Mouse (Mus musculus) embryonic facial prominence, embryonic 14.5 days (tissue): Measurements from ENCODE around the gene Garnl3. TPM values are rescaled to one million over a fixed set of nuclear protein-coding genes. Genes with fewer than 3 reads are reported as not detected.

Experiments used
- ATAC-seq: fragments of 200-750 bp; cut with Nextera tagmentation; 2 replicates; pipeline ENCODE4 v1.8.0; 2017; ENCODE audit warnings: low read depth, moderate number of reproducible peaks, moderate TSS enrichment
- DNase-seq: peaks from one replicate; pipeline ENCODE4 v3.0.0-alpha.2; 2015; ENCODE audit warnings: low spot score
- H3K27ac ChIP-seq: fragments of 300-500 bp; sonication (generic); replicated peaks from 2 replicates; pipeline ENCODE4 v1.5.1; 2014; ENCODE audit warnings: low read depth, mild to moderate bottlenecking, low read length, moderate library complexity
- H3K27me3 ChIP-seq: fragments of 300-500 bp; sonication (generic); replicated peaks from 2 replicates; pipeline ENCODE4 v1.6.1; 2014; ENCODE audit warnings: low read length; ENCODE audit not compliant: control insufficient read depth, insufficient read depth
- H3K36me3 ChIP-seq: fragments of 300-500 bp; sonication (generic); 2 replicates; pipeline ENCODE4 v1.6.1; 2014; ENCODE audit warnings: low read length, mixed read lengths; ENCODE audit not compliant: control insufficient read depth, insufficient read depth
- H3K4me1 ChIP-seq: fragments of 300-500 bp; sonication (generic); 2 replicates; pipeline ENCODE4 v1.6.1; 2014; ENCODE audit warnings: antibody characterized with exemption, low read length; ENCODE audit not compliant: control insufficient read depth, insufficient read depth
- H3K4me2 ChIP-seq: fragments of 300-500 bp; sonication (generic); 2 replicates; pipeline ENCODE4 v1.6.1; 2014; ENCODE audit warnings: low read depth, mild to moderate bottlenecking, low read length, moderate library complexity, mixed read lengths
- H3K4me3 ChIP-seq: fragments of 300-500 bp; sonication (generic); 2 replicates; pipeline ENCODE4 v1.5.1; 2014; ENCODE audit warnings: low read depth, mild to moderate bottlenecking, low read length
- H3K9ac ChIP-seq: fragments of 300-500 bp; sonication (generic); 2 replicates; pipeline ENCODE4 v1.6.1; 2014; ENCODE audit warnings: low read depth, mild to moderate bottlenecking, low read length, moderate library complexity, mixed read lengths
- H3K9me3 ChIP-seq: fragments of 300-500 bp; sonication (generic); 2 replicates; pipeline ENCODE4 v1.6.1; 2016; ENCODE audit warnings: low read length; ENCODE audit not compliant: control insufficient read depth
- WGBS: fragments of 180-500 bp; shearing (Covaris S2); extraction: QIAGEN DNeasy Blood & Tissue Kit; methylation state at CpG from one replicate; pipeline ENCODE4 v1.1.7; 2014; 5-methylcytosine and 5-hydroxymethylcytosine counted together
- polyA plus RNA-seq: library from polyadenylated mRNA; unstranded; fragments of >200 nt; fragmentation: Nextera tagmentation; extraction: Ambion mirVana; gene quantifications from 2 replicates; pipeline ENCODE4 v1.2.1, GENCODE M21; 2014

Gene Garnl3
- polyA plus RNA-seq, 1 experiment from 2014 or later = 12.4 TPM

DNA sequence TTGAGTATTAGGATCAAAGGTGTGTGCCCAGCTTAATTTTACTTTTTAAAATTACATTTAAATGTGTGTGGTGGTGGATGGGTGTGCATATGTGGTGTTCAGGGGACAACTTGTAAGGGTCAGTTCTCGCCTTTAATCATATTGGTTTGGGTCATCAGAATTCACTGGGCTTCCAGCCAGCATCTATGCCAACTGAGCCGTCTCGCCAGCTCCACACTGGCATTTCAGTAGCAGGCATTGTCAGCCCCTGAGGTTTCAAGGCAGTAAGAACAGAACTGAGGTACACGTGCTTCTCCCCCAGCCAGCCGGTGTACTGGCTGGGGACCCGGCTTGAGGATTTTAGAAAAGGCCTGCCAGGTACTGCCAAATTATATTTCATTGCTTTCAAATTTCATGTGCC is 134.4 kb downstream of the Garnl3 start:
- H3K9ac ChIP-seq = no peak overlapping the region
- no peaks in the 10 kb centered on the region for H3K4me1 ChIP-seq
- H3K27ac ChIP-seq = no peak overlapping the region
- no peaks in the 10 kb centered on the region for H3K9me3 ChIP-seq
- no peak for ATAC-seq
- 74% methylated on average over 6 of the region's 6 CpGs for WGBS
- DNase-seq = no peak
- H3K4me3 ChIP-seq = no peak overlapping the region
- no peaks in the 10 kb centered on the region for H3K27me3 ChIP-seq
- H3K36me3 ChIP-seq = no peaks in the 10 kb centered on the region
- H3K4me2 ChIP-seq = no peak overlapping the region

DNA sequence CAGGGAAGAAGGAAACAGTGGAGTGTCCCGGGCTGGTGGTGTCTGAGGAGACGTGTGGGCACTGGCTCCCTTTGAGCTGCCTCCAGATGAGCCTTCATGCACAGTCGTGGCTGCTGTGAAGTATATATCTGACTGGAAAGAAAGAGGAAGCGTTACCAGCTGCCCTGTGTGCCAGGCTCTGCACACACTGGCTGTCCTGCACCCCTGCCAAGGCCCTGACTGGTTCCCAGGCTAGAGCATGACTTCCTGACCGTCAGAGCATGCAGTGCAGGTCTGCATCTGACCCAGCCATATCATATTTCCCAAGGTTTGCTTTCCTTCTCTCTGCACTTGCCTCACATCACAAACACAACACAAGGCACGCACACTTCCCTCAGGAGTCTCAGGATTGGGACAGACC is 139.3 kb downstream of the Garnl3 start:
- H3K27me3 ChIP-seq = no peaks in the 10 kb centered on the region
- no peak overlapping the region for H3K9ac ChIP-seq
- no peaks in the 10 kb centered on the region for H3K9me3 ChIP-seq
- ATAC-seq (no peak), DNase-seq (no peak)
- H3K4me2 ChIP-seq = no peak overlapping the region
- WGBS = 42% methylated on average over 6 of the region's 6 CpGs
- H3K4me3 ChIP-seq = no peak overlapping the region
- no peak overlapping the region for H3K27ac ChIP-seq
- H3K4me1 ChIP-seq = no peaks in the 10 kb centered on the region
- no peaks in the 10 kb centered on the region for H3K36me3 ChIP-seq

DNA sequence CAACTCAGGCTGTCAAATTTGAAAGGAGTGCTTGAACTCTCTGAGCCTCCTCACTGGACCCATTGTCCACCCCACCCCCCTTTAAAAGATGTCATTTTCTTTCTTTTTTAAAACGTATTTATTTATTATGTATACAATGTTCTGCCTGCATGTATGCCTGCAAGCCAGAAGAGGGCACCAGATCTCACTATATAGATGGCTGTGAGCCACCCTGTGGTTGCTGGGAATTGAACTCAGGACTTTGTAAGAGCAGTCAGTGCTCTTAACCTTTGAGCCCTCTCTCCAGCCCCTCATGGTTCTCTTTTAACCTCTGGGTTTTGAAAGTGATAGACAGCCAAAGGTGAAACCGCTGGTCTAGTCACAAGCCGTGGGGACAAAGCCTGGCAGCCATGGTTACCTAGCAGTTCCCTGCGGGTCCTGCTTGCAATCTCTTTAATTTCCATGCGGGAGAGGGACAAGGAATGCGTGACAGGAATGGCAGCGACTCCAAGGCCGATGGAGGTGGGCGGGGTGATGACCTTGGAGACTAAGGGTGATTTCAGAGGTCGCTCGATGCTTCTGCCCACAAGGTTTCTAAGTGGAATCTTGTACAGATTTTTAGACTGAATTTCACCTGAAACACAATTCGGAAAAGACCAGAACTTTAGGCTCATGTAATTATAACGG is 141.2 kb downstream of the Garnl3 start:
- ATAC-seq (no peak), DNase-seq (no peak)
- Histone ChIP-seq H3K4me1 (no peaks in the 10 kb centered on the region), H3K4me2 (no peak overlapping the region), H3K4me3 (no peak overlapping the region), H3K27me3 (no peaks in the 10 kb centered on the region), H3K27ac (no peak overlapping the region), H3K9me3 (no peaks in the 10 kb centered on the region), H3K9ac (no peak overlapping the region), H3K36me3 (no peaks in the 10 kb centered on the region)
- WGBS = 63% methylated on average over 13 of the region's 13 CpGs

GRCm38 (mm10) chr2:32989376-32989775 is 142.1 kb downstream of the Garnl3 start:
- ATAC-seq (no peak), DNase-seq (no peak)
- no peak overlapping the region for H3K4me3 ChIP-seq
- H3K9me3 ChIP-seq = no peaks in the 10 kb centered on the region
- no peaks in the 10 kb centered on the region for H3K27me3 ChIP-seq
- H3K4me1 ChIP-seq = no peaks in the 10 kb centered on the region
- no peak overlapping the region for H3K4me2 ChIP-seq
- H3K36me3 ChIP-seq = no peaks in the 10 kb centered on the region
- 72% methylated on average over 3 of the region's 3 CpGs for WGBS
- no peak overlapping the region for H3K27ac ChIP-seq
- no peak overlapping the region for H3K9ac ChIP-seq

GRCm38 (mm10) chr2:32985844-32986243 is 145.6 kb downstream of the Garnl3 start:
- Histone ChIP-seq H3K4me1 (peaks cover 9% of the 10 kb centered on the region), H3K27ac (no peak overlapping the region), H3K4me2 (no peak overlapping the region), H3K4me3 (no peak overlapping the region), H3K9me3 (no peaks in the 10 kb centered on the region), H3K36me3 (no peaks in the 10 kb centered on the region), H3K27me3 (no peaks in the 10 kb centered on the region), H3K9ac (no peak overlapping the region)
- 76% methylated on average over 8 of the region's 8 CpGs for WGBS
- DNase-seq (no peak), ATAC-seq (no peak)

DNA sequence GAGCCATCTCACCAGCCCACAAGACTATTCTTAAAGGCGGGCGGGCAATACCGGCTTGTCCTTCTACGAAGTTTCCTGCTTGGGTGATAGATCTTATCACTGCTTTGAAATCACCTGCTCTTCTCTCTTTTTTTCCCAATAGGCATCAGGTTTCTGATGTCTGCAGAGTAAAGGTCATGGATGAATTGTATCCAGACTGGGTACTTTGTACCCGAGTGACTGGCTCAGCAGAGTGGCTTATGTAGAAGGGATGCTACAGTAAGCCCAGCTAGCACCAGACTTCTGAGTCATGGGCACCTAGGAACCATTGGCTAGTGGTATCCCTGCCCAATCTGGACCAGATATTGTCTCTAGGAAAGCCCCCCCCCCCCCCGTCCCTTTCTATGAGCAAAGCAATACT is 147.8 kb downstream of the Garnl3 start:
- no peaks in the 10 kb centered on the region for H3K27me3 ChIP-seq
- H3K9ac ChIP-seq = no peak overlapping the region
- no peak overlapping the region for H3K4me2 ChIP-seq
- no peak for DNase-seq
- no peaks in the 10 kb centered on the region for H3K9me3 ChIP-seq
- WGBS = 51% methylated on average over 6 of the region's 6 CpGs
- no peaks in the 10 kb centered on the region for H3K36me3 ChIP-seq
- H3K4me1 ChIP-seq = peaks cover 11% of the 10 kb centered on the region
- no peak for ATAC-seq
- no peak overlapping the region for H3K27ac ChIP-seq
- H3K4me3 ChIP-seq = no peak overlapping the region

- ATAC-seq (no peak), DNase-seq (no peak)
- Histone ChIP-seq H3K36me3 (no peaks in the 10 kb centered on the region), H3K4me2 (peak overlapping the region; percentile 98), H3K4me1 (peaks cover 11% of the 10 kb centered on the region), H3K27me3 (no peaks in the 10 kb centered on the region), H3K9me3 (no peaks in the 10 kb centered on the region), H3K9ac (peak overlapping the region; percentile 79; the same call in 1 of the 2 replicates), H3K27ac (no peak overlapping the region), H3K4me3 (peak overlapping the region; percentile 73)
- 6% methylated on average over 4 of the region's 4 CpGs for WGBS
These were observed 148.8 kb downstream of the Garnl3 start for GRCm38 (mm10) chr2:32982700-32983099.

- peak; percentile 97 for DNase-seq
- Histone ChIP-seq H3K9ac (peak within 1 kb of the TSS; percentile 79), H3K36me3 (no peaks in the 10 kb centered on the region), H3K4me1 (peaks cover 11% of the 10 kb centered on the region), H3K9me3 (no peaks in the 10 kb centered on the region), H3K27me3 (no peaks in the 10 kb centered on the region), H3K4me3 (peak within 1 kb of the TSS; percentile 73), H3K4me2 (peak within 1 kb of the TSS; percentile 98), H3K27ac (peak within 1 kb of the TSS; percentile 39; the same call in 1 of the 2 replicates)
- WGBS = 0% methylated on average over 26 of the region's 50 CpGs
- ATAC-seq = peak; percentile 99
These were observed 149.7 kb downstream of the Garnl3 start, which contains the start of gene Slc2a8 for GRCm38 (mm10) chr2:32981725-32982271. Gene Slc2a8 (minus strand): TSS chr2:32982083.

DNA sequence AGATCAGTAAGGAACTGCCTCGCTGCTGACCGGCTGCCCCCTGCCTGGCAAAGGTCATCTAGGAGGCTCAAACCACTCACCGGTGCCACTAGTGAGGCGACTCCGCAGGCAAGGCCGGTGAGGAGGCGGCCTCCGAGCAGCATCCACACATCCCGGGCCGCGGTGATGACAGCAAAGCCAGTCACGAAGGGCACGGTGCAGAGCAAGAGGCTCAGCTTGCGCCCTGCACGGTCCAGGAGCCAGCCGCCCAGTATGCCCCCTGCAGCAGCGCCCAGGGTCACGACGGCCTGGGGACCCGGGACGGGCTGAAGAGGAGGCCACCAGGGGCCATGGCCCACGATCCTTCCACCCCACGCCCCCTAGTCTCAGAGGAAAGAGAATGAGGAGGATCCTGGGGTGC is 150.2 kb downstream of the Garnl3 start:
- DNase-seq (no peak), ATAC-seq (peak; percentile 23)
- no peaks in the 10 kb centered on the region for H3K27me3 ChIP-seq
- 0% methylated on average over 14 of the region's 23 CpGs for WGBS
- H3K36me3 ChIP-seq = no peaks in the 10 kb centered on the region
- H3K4me2 ChIP-seq = peak overlapping the region; percentile 98
- peak overlapping the region; percentile 73 for H3K4me3 ChIP-seq
- H3K9ac ChIP-seq = peak overlapping the region; percentile 79
- H3K27ac ChIP-seq = no peak overlapping the region
- H3K9me3 ChIP-seq = no peaks in the 10 kb centered on the region
- peaks cover 11% of the 10 kb centered on the region for H3K4me1 ChIP-seq
